Mouse (Mus musculus) thymus, adult 2 months (tissue): ENCODE measurements around the gene Pygo2.

Source experiments
- CTCF ChIP-seq: fragments of 200-500 bp; IDR thresholded peaks from 2 replicates; pipeline ENCODE4 v1.5.1; 2012; ENCODE audit warnings: mild to moderate bottlenecking, control low read depth, low read length, moderate library complexity, borderline replicate concordance; ENCODE audit not compliant: control insufficient read depth, poor library complexity, insufficient read depth; ENCODE audit errors: extremely low read depth
- POLR2A ChIP-seq: fragments of 200-500 bp; IDR thresholded peaks from 2 replicates; pipeline ENCODE4 v1.6.1; 2012; ENCODE audit warnings: mild to moderate bottlenecking, low read length, control low read depth, moderate library complexity; ENCODE audit not compliant: control insufficient read depth, poor library complexity, insufficient read depth; ENCODE audit errors: extremely low read depth

DNA sequence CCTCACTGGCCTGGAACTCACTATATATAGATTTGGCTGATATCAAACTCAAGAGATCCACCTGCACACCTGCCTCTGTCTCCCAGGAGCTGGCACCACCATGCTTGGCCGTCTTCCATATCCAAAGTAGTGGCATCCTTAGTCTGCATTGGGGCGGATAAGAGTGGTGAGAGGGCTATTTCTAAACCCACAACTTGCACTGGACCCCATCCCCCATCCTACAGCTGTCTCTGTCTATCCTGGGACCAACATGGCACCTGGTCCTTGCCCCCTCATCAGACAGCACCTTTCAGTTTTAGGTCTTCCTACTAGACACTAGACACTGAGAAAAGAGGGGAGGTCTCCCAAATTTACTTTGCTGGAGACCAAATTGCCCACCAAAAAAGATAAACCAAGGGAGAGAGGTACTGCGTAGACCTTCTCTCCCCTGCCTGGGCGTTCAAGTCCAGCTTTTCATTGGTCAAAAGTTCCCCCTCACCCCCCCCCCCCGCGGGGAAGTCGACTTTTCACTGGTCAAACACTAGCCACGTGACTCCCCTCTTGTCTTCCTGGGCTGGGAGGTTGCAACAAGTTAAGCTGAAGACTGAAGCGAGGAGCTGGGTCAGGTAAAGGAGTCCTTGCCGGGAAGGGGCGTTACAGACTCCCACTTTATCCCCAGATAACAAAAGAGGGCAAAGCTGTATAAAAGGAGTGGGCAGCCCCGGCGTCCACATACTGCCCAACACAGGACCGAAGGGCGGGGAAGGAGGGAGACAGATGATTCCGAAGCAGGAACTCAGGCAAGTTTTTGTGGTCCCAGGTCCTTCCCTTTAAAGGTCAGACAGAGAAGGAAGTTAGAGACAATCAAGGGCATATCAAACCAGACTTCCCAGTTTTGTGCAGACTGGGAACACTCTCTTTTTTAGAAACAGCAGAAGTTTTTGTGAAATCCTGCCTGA, 6.4 kb downstream of the Pygo2 start, which contains the start of gene Pbxip1:
- TF ChIP-seq POLR2A (peak; percentile 50; the same call in 1 of the 2 replicates), CTCF (no peak)
